Mouse (Mus musculus): ENCODE measurements around the gene Zbtb14. TPM values are rescaled to one million over a fixed set of nuclear protein-coding genes. Genes with fewer than 3 reads are reported as not detected.

Zbtb14 gene
- polyA plus RNA-seq, 1 experiment from 2014 or later, result 13.6 TPM

Other genes starting within 250 kb of the Zbtb14 start
- gene Akain1, start 56.3 kb downstream of the Zbtb14 start, polyA plus RNA-seq (2015; fragmentation: Nextera tagmentation; extraction: Ambion mirVana), result not detected in 2 replicates